Mouse (Mus musculus): ENCODE measurements around the gene Ehbp1. TPM values are rescaled to one million over a fixed set of nuclear protein-coding genes. Genes with fewer than 3 reads are reported as not detected.

Gene Ehbp1
- total and polyA plus RNA-seq, 2 experiments from 2014 or later: 15.4 to 33.4 TPM

- 77% methylated on average over 3 of the region's 3 CpGs for WGBS
- no peak for TF ChIP-seq CTCF (IDR thresholded peaks at IDR 0.05)
- no peaks in the 10 kb centered on the region for H3K4me1 ChIP-seq (ENCODE audit: insufficient read depth, low read length)
- no peak overlapping the region for H3K9ac ChIP-seq (replicated peaks; ENCODE audit: low read length, poor library complexity, severe bottlenecking)
- no peak for DNase-seq (ENCODE audit: low spot score)
- H3K36me3 ChIP-seq (ENCODE audit: insufficient read depth, low read length): no peaks in the 10 kb centered on the region
- no peaks in the 10 kb centered on the region for H3K9me3 ChIP-seq (ENCODE audit: low read length)
- H3K27ac ChIP-seq (ENCODE audit: low read depth, low read length): no peak overlapping the region
- ATAC-seq (ENCODE audit: low FRiP score): no peak
- no peaks in the 10 kb centered on the region for H3K27me3 ChIP-seq (ENCODE audit: insufficient read depth, low read length)
- H3K4me2 ChIP-seq (ENCODE audit: low read depth, low read length, poor library complexity, severe bottlenecking): no peak overlapping the region
- no peak overlapping the region for H3K4me3 ChIP-seq (ENCODE audit: low read depth, low read length)
These were observed 147.5 kb downstream of the Ehbp1 start for GRCm38 (mm10) chr11:22194607-22195006.

- no peaks in the 10 kb centered on the region for H3K9me3 ChIP-seq (ENCODE audit: low read length)
- H3K4me1 ChIP-seq (ENCODE audit: insufficient read depth, low read length): no peaks in the 10 kb centered on the region
- H3K27me3 ChIP-seq (ENCODE audit: insufficient read depth, low read length): no peaks in the 10 kb centered on the region
- 80% methylated on average over 3 of the region's 3 CpGs for WGBS
- H3K27ac ChIP-seq (ENCODE audit: low read depth, low read length): no peak overlapping the region
- no peaks in the 10 kb centered on the region for H3K36me3 ChIP-seq (ENCODE audit: insufficient read depth, low read length)
- H3K9ac ChIP-seq (replicated peaks; ENCODE audit: low read length, poor library complexity, severe bottlenecking): no peak overlapping the region
- ATAC-seq (ENCODE audit: low FRiP score): no peak
- no peak overlapping the region for H3K4me2 ChIP-seq (ENCODE audit: low read depth, low read length, poor library complexity, severe bottlenecking)
- TF ChIP-seq CTCF (IDR thresholded peaks at IDR 0.05): no peak
- H3K4me3 ChIP-seq (ENCODE audit: low read depth, low read length): no peak overlapping the region
- no peak for DNase-seq (ENCODE audit: low spot score)
These were observed 151.5 kb downstream of the Ehbp1 start for GRCm38 (mm10) chr11:22190576-22190975.

GRCm38 (mm10) chr11:22189970-22190369, 152.1 kb downstream of the Ehbp1 start:
- H3K4me2 ChIP-seq (ENCODE audit: low read depth, low read length, poor library complexity, severe bottlenecking): no peak overlapping the region
- H3K9me3 ChIP-seq (ENCODE audit: low read length): no peaks in the 10 kb centered on the region
- no peak for TF ChIP-seq CTCF (IDR thresholded peaks at IDR 0.05)
- no peak for ATAC-seq (ENCODE audit: low FRiP score)
- no peaks in the 10 kb centered on the region for H3K4me1 ChIP-seq (ENCODE audit: insufficient read depth, low read length)
- H3K9ac ChIP-seq (replicated peaks; ENCODE audit: low read length, poor library complexity, severe bottlenecking): no peak overlapping the region
- no peaks in the 10 kb centered on the region for H3K27me3 ChIP-seq (ENCODE audit: insufficient read depth, low read length)
- H3K4me3 ChIP-seq (ENCODE audit: low read depth, low read length): no peak overlapping the region
- H3K36me3 ChIP-seq (ENCODE audit: insufficient read depth, low read length): no peaks in the 10 kb centered on the region
- 81% methylated on average over 3 of the region's 3 CpGs for WGBS
- no peak for DNase-seq (ENCODE audit: low spot score)
- no peak overlapping the region for H3K27ac ChIP-seq (ENCODE audit: low read depth, low read length)

- ATAC-seq (ENCODE audit: low FRiP score) (no peak; the same call in 1 of the 2 replicates), DNase-seq (ENCODE audit: low spot score) (no peak)
- no peak for TF ChIP-seq CTCF (IDR thresholded peaks at IDR 0.05)
- no peaks in the 10 kb centered on the region for H3K36me3 ChIP-seq (ENCODE audit: insufficient read depth, low read length)
- H3K9ac ChIP-seq (replicated peaks; ENCODE audit: low read length, poor library complexity, severe bottlenecking): no peak overlapping the region
- no peaks in the 10 kb centered on the region for H3K9me3 ChIP-seq (ENCODE audit: low read length)
- no peaks in the 10 kb centered on the region for H3K4me1 ChIP-seq (ENCODE audit: insufficient read depth, low read length)
- no peak overlapping the region for H3K4me3 ChIP-seq (ENCODE audit: low read depth, low read length)
- 92% methylated on average over 8 of the region's 8 CpGs for WGBS
- H3K27ac ChIP-seq (ENCODE audit: low read depth, low read length): no peak overlapping the region
- H3K4me2 ChIP-seq (ENCODE audit: low read depth, low read length, poor library complexity, severe bottlenecking): no peak overlapping the region
- H3K27me3 ChIP-seq (ENCODE audit: insufficient read depth, low read length): no peaks in the 10 kb centered on the region
These were observed 160.3 kb downstream of the Ehbp1 start for GRCm38 (mm10) chr11:22181530-22182501.

- DNase-seq (ENCODE audit: low spot score) (no peak), ATAC-seq (ENCODE audit: low FRiP score) (no peak)
- Histone ChIP-seq H3K27ac (ENCODE audit: low read depth, low read length) (no peak overlapping the region), H3K4me1 (ENCODE audit: insufficient read depth, low read length) (no peaks in the 10 kb centered on the region), H3K36me3 (ENCODE audit: insufficient read depth, low read length) (no peaks in the 10 kb centered on the region), H3K27me3 (ENCODE audit: insufficient read depth, low read length) (no peaks in the 10 kb centered on the region), H3K4me2 (ENCODE audit: low read depth, low read length, poor library complexity, severe bottlenecking) (no peak overlapping the region), H3K9me3 (ENCODE audit: low read length) (no peaks in the 10 kb centered on the region), H3K4me3 (ENCODE audit: low read depth, low read length) (no peak overlapping the region), H3K9ac (replicated peaks; ENCODE audit: low read length, poor library complexity, severe bottlenecking) (no peak overlapping the region)
- no peak for TF ChIP-seq CTCF (IDR thresholded peaks at IDR 0.05)
These were observed 161.9 kb downstream of the Ehbp1 start for GRCm38 (mm10) chr11:22180146-22180545.

GRCm38 (mm10) chr11:22178569-22178968, 163.5 kb downstream of the Ehbp1 start:
- H3K4me2 ChIP-seq (ENCODE audit: low read depth, low read length, poor library complexity, severe bottlenecking): no peak overlapping the region
- DNase-seq (ENCODE audit: low spot score) (no peak), ATAC-seq (ENCODE audit: low FRiP score) (no peak)
- no peak overlapping the region for H3K27ac ChIP-seq (ENCODE audit: low read depth, low read length)
- no peaks in the 10 kb centered on the region for H3K4me1 ChIP-seq (ENCODE audit: insufficient read depth, low read length)
- no peaks in the 10 kb centered on the region for H3K27me3 ChIP-seq (ENCODE audit: insufficient read depth, low read length)
- no peak overlapping the region for H3K9ac ChIP-seq (replicated peaks; ENCODE audit: low read length, poor library complexity, severe bottlenecking)
- no peaks in the 10 kb centered on the region for H3K9me3 ChIP-seq (ENCODE audit: low read length)
- TF ChIP-seq CTCF (IDR thresholded peaks at IDR 0.05): no peak
- 97% methylated on average over 1 of the region's 1 CpGs for WGBS
- H3K36me3 ChIP-seq (ENCODE audit: insufficient read depth, low read length): no peaks in the 10 kb centered on the region
- no peak overlapping the region for H3K4me3 ChIP-seq (ENCODE audit: low read depth, low read length)
